Mouse (Mus musculus): ENCODE measurements around the gene Abcb1a.

- TF ChIP-seq GATA1 (IDR thresholded peaks at IDR 0.05; ENCODE audit: low read length) (no peak), TAL1 (IDR thresholded peaks at IDR 0.05; ENCODE audit: low read length) (no peak)
Measured at GRCm38 (mm10) chr5:8669606-8670005, 9.7 kb downstream of the Abcb1a start.
